Mouse (Mus musculus) ES-Bruce4 (cell line): Measurements from ENCODE around the gene Pphln1. TPM values are rescaled to one million over a fixed set of nuclear protein-coding genes. Genes with fewer than 3 reads are reported as not detected.
A peak's percentile ranks its signal among the peaks of the same experiment; 100 is the strongest.

Source experiments
- H3K27ac ChIP-seq: 2 replicates; pipeline ENCODE4 v1.5.1; 2012; ENCODE audit warnings: low read length, inconsistent platforms; ENCODE audit not compliant: insufficient read depth
- H3K27me3 ChIP-seq: 2 replicates; pipeline ENCODE4 v1.6.1; 2012; ENCODE audit warnings: mild to moderate bottlenecking, low read length, inconsistent platforms; ENCODE audit not compliant: control insufficient read depth, poor library complexity, insufficient read depth, severe bottlenecking
- H3K36me3 ChIP-seq: 2 replicates; pipeline ENCODE4 v1.6.1; 2012; ENCODE audit warnings: inconsistent platforms, mild to moderate bottlenecking, low read length, moderate library complexity; ENCODE audit not compliant: control insufficient read depth, poor library complexity, insufficient read depth, severe bottlenecking
- H3K4me1 ChIP-seq: one replicate; pipeline ENCODE4 v1.8.1; 2011; ENCODE audit warnings: low read length; ENCODE audit not compliant: control insufficient read depth, insufficient read depth
- H3K4me3 ChIP-seq: 2 replicates; pipeline ENCODE4 v1.5.1; 2011; ENCODE audit warnings: low read depth, mild to moderate bottlenecking, low read length
- H3K9ac ChIP-seq: 2 replicates; pipeline ENCODE4 v1.6.1; 2012; ENCODE audit warnings: low read depth, mild to moderate bottlenecking, inconsistent platforms; ENCODE audit not compliant: poor library complexity, severe bottlenecking
- H3K9me3 ChIP-seq: replicated peaks from 2 replicates; pipeline ENCODE4 v1.6.1; 2012; ENCODE audit warnings: mild to moderate bottlenecking, low read length, inconsistent platforms; ENCODE audit not compliant: control insufficient read depth, poor library complexity, insufficient read depth, severe bottlenecking
- CTCF ChIP-seq: IDR thresholded peaks from one replicate; pipeline ENCODE4 v1.8.1; 2011; ENCODE audit warnings: low read depth, low read length
- EP300 ChIP-seq: IDR thresholded peaks from 2 replicates; pipeline ENCODE4 v1.6.1; 2011; ENCODE audit warnings: low read depth, low read length; ENCODE audit not compliant: insufficient read depth
- POLR2A ChIP-seq: IDR thresholded peaks from one replicate; pipeline ENCODE4 v1.8.1; 2011; ENCODE audit warnings: low read length; ENCODE audit not compliant: insufficient read depth
- polyA plus RNA-seq: library from polyadenylated mRNA; stranded (reverse); fragments of >200 nt; gene quantifications from 2 replicates; pipeline ENCODE4 v1.2.4, GENCODE M21; 2011; ENCODE audit warnings: low read depth; ENCODE audit not compliant: missing spikeins, insufficient read depth, insufficient read length

Pphln1 gene
- polyA plus RNA-seq, 1 experiment, result 65.8 TPM

GRCm38 (mm10) chr15:93499866-93500265 lies 101.7 kb downstream of the Pphln1 start:
- Histone ChIP-seq H3K27me3 (no peaks in the 10 kb centered on the region), H3K36me3 (no peaks in the 10 kb centered on the region), H3K4me3 (no peak overlapping the region), H3K27ac (no peak overlapping the region), H3K4me1 (no peaks in the 10 kb centered on the region), H3K9ac (no peak overlapping the region), H3K9me3 (no peaks in the 10 kb centered on the region)
- no peak for TF ChIP-seq EP300
- no peak for TF ChIP-seq POLR2A
- TF ChIP-seq CTCF, result no peak

- no peak overlapping the region for H3K27ac ChIP-seq
- H3K9ac ChIP-seq, result peak overlapping the region; percentile 38
- H3K4me3 ChIP-seq, result peak overlapping the region; percentile 73
- H3K9me3 ChIP-seq, result no peaks in the 10 kb centered on the region
- H3K36me3 ChIP-seq, result no peaks in the 10 kb centered on the region
- no peaks in the 10 kb centered on the region for H3K4me1 ChIP-seq
- no peaks in the 10 kb centered on the region for H3K27me3 ChIP-seq
- TF ChIP-seq POLR2A (no peak), CTCF (no peak), EP300 (no peak)
These were observed 104.6 kb downstream of the Pphln1 start for GRCm38 (mm10) chr15:93502703-93503102.

DNA sequence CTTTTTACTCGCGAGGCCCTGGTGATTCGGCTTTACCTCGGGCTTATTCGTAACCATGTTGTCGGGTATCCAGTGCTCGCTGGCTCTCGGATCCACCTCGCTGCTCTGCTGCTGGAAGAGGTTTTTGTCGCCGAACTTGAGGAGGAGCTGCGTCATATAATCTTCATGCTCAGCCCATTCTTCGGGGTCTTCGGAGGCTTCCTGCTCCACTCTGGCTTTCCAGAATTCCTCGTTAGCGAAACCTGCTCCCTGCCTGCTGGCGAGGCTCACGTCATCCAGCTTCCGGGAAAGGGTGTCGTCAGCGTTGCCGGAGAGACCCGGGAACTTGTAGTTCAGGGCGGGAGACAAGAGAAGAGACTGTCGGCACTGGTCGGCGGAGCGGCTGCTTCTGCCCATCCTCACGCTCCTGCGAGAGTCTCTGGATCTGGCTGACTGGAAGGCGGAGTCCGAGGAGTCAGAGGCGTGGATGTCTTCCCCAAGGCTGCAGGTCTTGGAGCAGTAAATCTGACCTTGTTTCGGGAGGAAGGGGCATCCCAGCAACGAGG lies 105.1 kb downstream of the Pphln1 start:
- H3K27me3 ChIP-seq, result no peaks in the 10 kb centered on the region; the same call in 1 of the 2 replicates
- no peak for TF ChIP-seq POLR2A
- no peak for TF ChIP-seq CTCF
- no peak for TF ChIP-seq EP300
- no peak overlapping the region for H3K27ac ChIP-seq
- H3K9ac ChIP-seq, result peak overlapping the region; percentile 38
- peaks cover 3% of the 10 kb centered on the region; the same call in 1 of the 2 replicates for H3K9me3 ChIP-seq
- no peaks in the 10 kb centered on the region for H3K4me1 ChIP-seq
- no peaks in the 10 kb centered on the region for H3K36me3 ChIP-seq
- peak overlapping the region; percentile 73 for H3K4me3 ChIP-seq

GRCm38 (mm10) chr15:93504808-93505207 lies 106.7 kb downstream of the Pphln1 start:
- Histone ChIP-seq H3K4me1 (no peaks in the 10 kb centered on the region), H3K36me3 (no peaks in the 10 kb centered on the region), H3K9me3 (peaks cover 3% of the 10 kb centered on the region; the same call in 1 of the 2 replicates), H3K4me3 (no peak overlapping the region), H3K27me3 (no peaks in the 10 kb centered on the region; the same call in 1 of the 2 replicates), H3K27ac (no peak overlapping the region), H3K9ac (no peak overlapping the region)
- TF ChIP-seq POLR2A (no peak), EP300 (no peak), CTCF (no peak)

- peaks cover 5% of the 10 kb centered on the region for H3K27me3 ChIP-seq
- no peaks in the 10 kb centered on the region for H3K36me3 ChIP-seq
- peaks cover 3% of the 10 kb centered on the region; the same call in 1 of the 2 replicates for H3K9me3 ChIP-seq
- H3K9ac ChIP-seq, result no peak overlapping the region
- H3K4me1 ChIP-seq, result peaks cover 2% of the 10 kb centered on the region
- TF ChIP-seq EP300 (no peak), POLR2A (no peak), CTCF (no peak)
- no peak overlapping the region for H3K27ac ChIP-seq
- H3K4me3 ChIP-seq, result no peak overlapping the region
These were observed 112.7 kb downstream of the Pphln1 start for GRCm38 (mm10) chr15:93510690-93511336.

DNA sequence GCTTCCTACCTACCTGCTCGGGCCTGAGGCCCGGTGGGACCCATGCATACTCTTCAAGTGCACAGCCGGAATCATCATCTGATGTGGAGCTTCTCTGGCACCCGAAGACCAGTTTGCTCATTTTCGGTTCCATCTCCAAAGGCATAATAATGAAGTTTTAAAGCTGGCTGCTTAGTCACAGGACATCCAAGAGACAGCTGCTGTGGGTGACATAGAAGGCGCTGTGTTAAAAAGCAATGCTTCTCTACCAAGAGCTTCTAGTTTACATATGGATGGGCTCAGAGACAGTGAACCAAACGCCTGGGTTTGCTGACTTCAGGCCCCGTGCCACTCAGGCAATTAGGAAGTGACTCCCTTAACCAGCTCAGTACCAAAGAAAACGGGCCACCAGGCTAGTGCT lies 114.3 kb downstream of the Pphln1 start:
- no peak overlapping the region for H3K9ac ChIP-seq
- peaks cover 3% of the 10 kb centered on the region; the same call in 1 of the 2 replicates for H3K9me3 ChIP-seq
- H3K27ac ChIP-seq, result no peak overlapping the region
- TF ChIP-seq EP300, result no peak
- TF ChIP-seq CTCF, result no peak
- TF ChIP-seq POLR2A, result no peak
- peaks cover 4% of the 10 kb centered on the region for H3K4me1 ChIP-seq
- no peaks in the 10 kb centered on the region for H3K36me3 ChIP-seq
- H3K27me3 ChIP-seq, result peaks cover 8% of the 10 kb centered on the region
- H3K4me3 ChIP-seq, result no peak overlapping the region
